Mouse (Mus musculus): ENCODE data around the gene Gm29666. TPM values are rescaled to one million over a fixed set of nuclear protein-coding genes. Genes with fewer than 3 reads are reported as not detected.

Gene Gm29666
- 0.42 and 0.55 TPM in 2 replicates for polyA plus RNA-seq (2012; rRNA removed)

DNA sequence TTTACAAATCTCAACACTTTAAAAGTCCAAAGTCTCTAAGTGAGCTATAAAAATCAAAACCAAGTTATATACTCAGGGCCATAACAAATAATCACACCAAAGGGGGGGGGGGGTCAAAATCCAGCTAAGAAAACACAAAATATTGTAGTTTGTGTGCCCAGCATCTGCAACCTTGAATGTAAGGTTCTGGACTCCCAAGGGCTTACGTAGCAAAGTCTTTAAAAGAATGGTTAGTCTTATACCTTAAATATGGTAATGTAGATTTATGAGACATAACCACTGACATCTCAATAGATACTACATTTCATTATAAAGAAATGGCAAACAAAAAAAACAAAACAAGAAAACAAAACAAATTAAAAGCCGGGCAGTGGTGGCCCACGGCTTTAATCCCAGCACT is at the start of gene Gm29666:
TSS of gene Gm29666 (minus strand) at position 101 of the 400 bp plus-strand sequence.

DNA sequence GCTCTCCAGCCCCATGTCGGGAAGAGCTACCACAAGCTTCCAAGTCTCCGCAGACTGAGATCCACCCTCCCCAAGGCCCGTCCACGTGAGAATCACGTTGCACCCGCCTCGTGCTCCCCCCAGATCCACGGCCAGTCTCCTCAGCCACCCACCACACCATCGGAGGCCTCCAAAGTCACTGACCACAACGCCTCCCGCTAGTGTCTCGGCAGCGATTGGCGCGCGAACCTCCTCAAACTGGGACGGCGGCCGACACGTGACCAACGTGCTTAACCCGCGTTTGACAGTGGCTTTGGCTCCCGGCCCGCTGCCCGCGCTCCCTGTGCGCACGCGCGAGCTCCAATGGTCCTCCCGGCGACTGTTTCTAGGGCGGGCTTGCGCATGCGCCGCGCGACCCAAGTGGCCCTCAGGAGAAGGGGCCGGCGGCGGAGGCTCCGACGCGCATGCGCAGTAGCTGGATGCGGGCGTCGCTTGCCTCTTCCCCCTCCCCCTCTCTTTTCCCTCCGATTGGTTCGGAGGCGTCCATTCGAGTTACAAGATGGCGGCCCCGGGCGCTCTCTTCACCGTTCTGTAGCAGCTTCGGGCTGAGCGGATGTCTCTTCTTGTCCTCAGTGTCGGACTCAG is 3.2 kb upstream of the Gm29666 start, which contains the start of gene Nup50:
TSS of gene Nup50 (plus strand) at position 528 of the 624 bp plus-strand sequence.

Other genes starting within 250 kb of the Gm29666 start
- gene Arhgap8, start 200.0 kb downstream of the Gm29666 start, polyA plus RNA-seq (2012; rRNA removed): 0.33 and 0.46 TPM in 2 replicates
- 0.28 and 0.39 TPM in 2 replicates for gene Phf21b, start 64.0 kb downstream of the Gm29666 start, polyA plus RNA-seq (2012; rRNA removed)
- 11.1 and 13.7 TPM in 2 replicates for gene Nup50, start 3.4 kb upstream of the Gm29666 start, polyA plus RNA-seq (2012; rRNA removed)
- gene 5031439G07Rik, start 68.5 kb upstream of the Gm29666 start, polyA plus RNA-seq (2012; rRNA removed): 1.3 and 2.1 TPM in 2 replicates
- not detected in 2 replicates for gene Upk3a, start 97.1 kb upstream of the Gm29666 start, polyA plus RNA-seq (2012; rRNA removed)
- gene Fam118a, start 108.9 kb upstream of the Gm29666 start, polyA plus RNA-seq (2012; rRNA removed): 2.8 and 3.8 TPM in 2 replicates
- 0.24 and 0.65 TPM in 2 replicates for gene Smc1b, start 211.9 kb upstream of the Gm29666 start, polyA plus RNA-seq (2012; rRNA removed)
- 0.02 TPM in 1 of 2 replicates, not detected in the other for gene Ribc2, start 212.0 kb upstream of the Gm29666 start, polyA plus RNA-seq (2012; rRNA removed)